Mouse (Mus musculus) retina, embryonic 14.5 days (tissue): ENCODE data around the gene Arf1.
A peak's percentile ranks its signal among the peaks of the same experiment; 100 is the strongest.

ENCODE experiments used
- DNase-seq: peaks from one replicate; pipeline ENCODE4 v3.0.0-alpha.2; 2015; ENCODE audit warnings: low spot score

Gene Arf1

GRCm38 (mm10) chr11:59191231-59192058, 36.6 kb downstream of the Arf1 start:
- DNase-seq: peak; percentile 84

- DNase-seq: no peak
Observed at GRCm38 (mm10) chr11:59187706-59188105, 40.4 kb downstream of the Arf1 start.

- DNase-seq: no peak
Observed at GRCm38 (mm10) chr11:59185490-59185889, 42.6 kb downstream of the Arf1 start.

- DNase-seq: peak; percentile 67
Observed at GRCm38 (mm10) chr11:59183821-59184220, 44.2 kb downstream of the Arf1 start.

- DNase-seq: no peak
Observed at GRCm38 (mm10) chr11:59182864-59183331, 45.2 kb downstream of the Arf1 start, which contains the start of gene Gjc2. TSS of gene Gjc2 (minus strand) at chr11:59183213.

- DNase-seq: no peak
Observed at GRCm38 (mm10) chr11:59176921-59177320, 51.1 kb downstream of the Arf1 start.

- DNase-seq: no peak
Observed at GRCm38 (mm10) chr11:59176475-59176874, 51.6 kb downstream of the Arf1 start.

GRCm38 (mm10) chr11:59174189-59174838, 53.8 kb downstream of the Arf1 start:
- DNase-seq: no peak

- DNase-seq: no peak
Observed at GRCm38 (mm10) chr11:59170549-59170948, 57.5 kb downstream of the Arf1 start.

GRCm38 (mm10) chr11:59169807-59170206, 58.3 kb downstream of the Arf1 start:
- DNase-seq: no peak

- DNase-seq: no peak
Observed at GRCm38 (mm10) chr11:59165616-59166241, 62.3 kb downstream of the Arf1 start.

- DNase-seq: no peak
Observed at GRCm38 (mm10) chr11:59164384-59164783, 63.7 kb downstream of the Arf1 start.

GRCm38 (mm10) chr11:59163255-59164236, 64.5 kb downstream of the Arf1 start, which contains the start of gene Iba57:
TSS of gene Iba57 (minus strand) at chr11:59163739.
- peak; percentile 98 for DNase-seq

- no peak for DNase-seq
Observed at GRCm38 (mm10) chr11:59162443-59163254, 65.4 kb downstream of the Arf1 start.
